In genomic region chr4:54652111-54653021, GRCm38 (mm10) we compare ENCODE assay signal across 9 mouse cellular contexts.
DNase-seq lines count a peak whose midpoint lies in the region; ATAC-seq and TF ChIP-seq lines count a peak whose summit lies in the region.
"Had no signal": no experiment of that assay in that cellular context is flagged by ENCODE, and none has a peak within 500 bp of the region (broad histone marks: within the 10 kb centered on the region; RNA-seq: fewer than 3 reads in every experiment).

No protein-coding gene starts in this region.

- peak; percentile 28 for DNase-seq in adrenal gland, postnatal 14 days
- DNase-seq in adrenal gland, postnatal 10 days, result no peak
- peak; percentile 63 for DNase-seq in embryonic facial prominence, embryonic 11.5 days (ENCODE audit: low spot score)
- peak; percentile 77 for DNase-seq in midbrain, postnatal 0 days (ENCODE audit: low spot score)
- DNase-seq in urinary bladder, postnatal 14 days (ENCODE audit: low spot score), result no peak
- no peak for DNase-seq in gastrocnemius, postnatal 10 days

- no peak overlapping the region for H3K4me2 ChIP-seq in embryonic facial prominence, embryonic 11.5 days (ENCODE audit: low read depth, low read length)
- H3K4me2 ChIP-seq in hindbrain, embryonic 13.5 days, result peak overlapping the region; percentile 32
- peak overlapping the region; percentile 5 for H3K4me2 ChIP-seq in midbrain, postnatal 0 days (ENCODE audit: low read depth, low read length, poor library complexity, severe bottlenecking)
- H3K4me2 ChIP-seq: limb, embryonic 15.5 days had no signal

- H3K4me1 ChIP-seq in embryonic facial prominence, embryonic 11.5 days (ENCODE audit: control insufficient read depth, insufficient read depth, low read length), result no peaks in the 10 kb centered on the region; the same call in 1 of the 2 replicates
- H3K4me1 ChIP-seq in hindbrain, embryonic 13.5 days (replicated peaks), result peaks cover 26% of the 10 kb centered on the region
- peaks cover 5% of the 10 kb centered on the region for H3K4me1 ChIP-seq in midbrain, postnatal 0 days (ENCODE audit: insufficient read depth, low read length)

- no peak overlapping the region for H3K4me3 ChIP-seq in embryonic facial prominence, embryonic 11.5 days (ENCODE audit: low read depth, low read length)
- H3K4me3 ChIP-seq in hindbrain, embryonic 13.5 days, result no peak overlapping the region
- H3K4me3 ChIP-seq in midbrain, postnatal 0 days (ENCODE audit: low read depth, low read length), result no peak overlapping the region
- H3K4me3 ChIP-seq: limb, embryonic 15.5 days had no signal

- TF ChIP-seq CTCF in midbrain, postnatal 0 days (IDR thresholded peaks at IDR 0.05), result no peak

- peak overlapping the region; percentile 14 for H3K9ac ChIP-seq in embryonic facial prominence, embryonic 11.5 days (replicated peaks; ENCODE audit: low read length)
- peak overlapping the region; percentile 59 for H3K9ac ChIP-seq in hindbrain, embryonic 13.5 days
- H3K9ac ChIP-seq in midbrain, postnatal 0 days (replicated peaks; ENCODE audit: low read length, poor library complexity, severe bottlenecking), result no peak overlapping the region; the same call in 1 of the 2 replicates
- H3K9ac ChIP-seq: limb, embryonic 15.5 days had no signal

- 12% methylated on average over 11 of the region's 11 CpGs for WGBS in embryonic facial prominence, embryonic 11.5 days
- 10% methylated on average over 11 of the region's 11 CpGs for WGBS in hindbrain, embryonic 13.5 days
- WGBS in midbrain, postnatal 0 days, result 11% methylated on average over 11 of the region's 11 CpGs

- H3K27ac ChIP-seq in embryonic facial prominence, embryonic 11.5 days (replicated peaks; ENCODE audit: low read depth, low read length), result peak overlapping the region; percentile 63
- H3K27ac ChIP-seq in hindbrain, embryonic 13.5 days, result peak overlapping the region; percentile 92
- H3K27ac ChIP-seq in midbrain, postnatal 0 days (ENCODE audit: low read depth, low read length), result peak overlapping the region; percentile 70
- H3K27ac ChIP-seq: limb, embryonic 15.5 days had no signal

- H3K36me3 ChIP-seq in embryonic facial prominence, embryonic 11.5 days (replicated peaks; ENCODE audit: control insufficient read depth, insufficient read depth, low read depth, low read length), result no peaks in the 10 kb centered on the region
- H3K36me3 ChIP-seq in hindbrain, embryonic 13.5 days, result no peaks in the 10 kb centered on the region
- no peaks in the 10 kb centered on the region for H3K36me3 ChIP-seq in midbrain, postnatal 0 days (ENCODE audit: insufficient read depth, low read length)
- H3K36me3 ChIP-seq: limb, embryonic 15.5 days had no signal

- no peaks in the 10 kb centered on the region for H3K27me3 ChIP-seq in embryonic facial prominence, embryonic 11.5 days (ENCODE audit: control insufficient read depth, insufficient read depth, low read length)
- H3K27me3 ChIP-seq in hindbrain, embryonic 13.5 days, result no peaks in the 10 kb centered on the region
- H3K27me3 ChIP-seq in midbrain, postnatal 0 days (ENCODE audit: insufficient read depth, low read length), result no peaks in the 10 kb centered on the region
- H3K27me3 ChIP-seq: limb, embryonic 15.5 days had no signal

- no peaks in the 10 kb centered on the region for H3K9me3 ChIP-seq in embryonic facial prominence, embryonic 11.5 days (replicated peaks; ENCODE audit: control insufficient read depth, low read length)
- H3K9me3 ChIP-seq in hindbrain, embryonic 13.5 days, result no peaks in the 10 kb centered on the region
- H3K9me3 ChIP-seq in midbrain, postnatal 0 days (ENCODE audit: low read length), result no peaks in the 10 kb centered on the region
- H3K9me3 ChIP-seq: limb, embryonic 15.5 days had no signal

- peak; percentile 91 for ATAC-seq in embryonic facial prominence, embryonic 11.5 days (replicated peaks; ENCODE audit: insufficient number of reproducible peaks, low FRiP score, low TSS enrichment, low read depth)
- ATAC-seq in hindbrain, embryonic 13.5 days (ENCODE audit: low FRiP score), result peak; percentile 94
- peak; percentile 82 for ATAC-seq in midbrain, postnatal 0 days (ENCODE audit: low FRiP score)
- ATAC-seq in CD4-positive, CD25-positive, alpha-beta regulatory T cell, adult 4 months, result no peak

Comparison
In these comparisons a context has a peak if more than half of its experiments do, and no peak if none do; other contexts are left out.
1. DNase-seq: peak in adrenal gland, postnatal 14 days (single experiment), embryonic facial prominence, embryonic 11.5 days (single experiment) and midbrain, postnatal 0 days (single experiment); none in adrenal gland, postnatal 10 days (single experiment), urinary bladder, postnatal 14 days (single experiment) and gastrocnemius, postnatal 10 days (single experiment).
2. Peak in every context shown above with its lines, with median percentiles within 50 percentile points of each other: H3K27ac ChIP-seq.